ENCODE assay signal across 13 mouse cellular contexts in the genomic region with DNA sequence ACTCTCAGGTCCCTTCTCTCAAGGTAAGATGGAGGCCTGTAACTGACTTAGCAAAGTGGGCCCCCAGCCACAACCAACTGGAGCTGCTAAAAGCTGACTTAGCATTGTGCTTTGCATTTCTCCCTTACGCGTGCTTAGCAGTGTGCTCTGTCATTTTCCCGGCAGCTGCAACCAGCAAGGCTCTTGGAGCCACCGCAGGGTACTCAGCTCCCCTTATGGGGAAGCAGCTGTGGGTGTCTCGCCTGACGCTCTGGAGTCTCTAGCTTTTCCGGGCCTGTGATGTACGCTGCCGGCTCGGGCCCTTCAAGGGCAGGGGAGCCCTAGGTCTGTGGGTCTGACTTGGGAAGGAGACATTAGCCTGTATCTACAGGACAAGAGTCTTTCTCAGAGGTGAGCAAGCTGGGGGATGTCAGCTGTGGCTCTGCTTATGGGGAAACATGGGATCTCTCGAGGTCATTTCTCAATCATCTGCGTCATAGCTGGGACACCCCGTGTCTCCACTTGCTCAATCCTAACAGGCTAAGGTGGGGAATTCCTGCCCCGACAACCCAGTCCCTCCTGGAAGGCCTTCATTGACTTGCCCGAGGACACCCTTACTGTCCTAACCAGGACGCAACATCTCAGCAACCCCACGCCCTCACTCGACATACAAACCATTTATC. TPM values are rescaled to one million over a fixed set of nuclear protein-coding genes. Genes with fewer than 3 reads are reported as not detected.
DNase-seq lines count a peak whose midpoint lies in the region; ATAC-seq and TF ChIP-seq lines count a peak whose summit lies in the region.
"Had no signal": no experiment of that assay in that cellular context is flagged by ENCODE, and none has a peak within 500 bp of the region (broad histone marks: within the 10 kb centered on the region; RNA-seq: fewer than 3 reads in every experiment).

No protein-coding gene starts in this region.

- peaks cover 5% of the 10 kb centered on the region for H3K36me3 ChIP-seq in hindbrain, embryonic 16.5 days (ENCODE audit: control insufficient read depth, insufficient read depth, low read length)
- peaks cover 33% of the 10 kb centered on the region for H3K36me3 ChIP-seq in hindbrain, embryonic 14.5 days (replicated peaks; ENCODE audit: control insufficient read depth, insufficient read depth)
- H3K36me3 ChIP-seq in neural tube, embryonic 11.5 days (ENCODE audit: control insufficient read depth, insufficient read depth, low read length) = 0 out of 2 replicates have a peak, but pooled peaks cover 5% of the 10 kb centered on the region

- no peak overlapping the region for H3K4me3 ChIP-seq in hindbrain, embryonic 16.5 days (ENCODE audit: low read length)
- H3K4me3 ChIP-seq in hindbrain, embryonic 14.5 days (replicated peaks; ENCODE audit: low read length) = no peak overlapping the region
- H3K4me3 ChIP-seq in neural tube, embryonic 11.5 days (ENCODE audit: low read depth, low read length) = no peak overlapping the region
- H3K4me3 ChIP-seq in cerebellum, adult 2 months (replicated peaks; ENCODE audit: insufficient read depth, low read depth, low read length) = no peak overlapping the region

- no peak overlapping the region for H3K27ac ChIP-seq in hindbrain, embryonic 16.5 days (ENCODE audit: low read depth, low read length)
- no peak overlapping the region for H3K27ac ChIP-seq in hindbrain, embryonic 14.5 days
- no peak overlapping the region for H3K27ac ChIP-seq in neural tube, embryonic 11.5 days (ENCODE audit: low read depth, low read length)
- H3K27ac ChIP-seq in cerebellum, adult 2 months (ENCODE audit: insufficient read depth, low read length) = no peak overlapping the region
- H3K27ac ChIP-seq: liver, embryonic 14.5 days had no signal

- 81% methylated on average over 18 of the region's 18 CpGs for whole genome bisulfite sequencing in hindbrain, embryonic 16.5 days
- WGBS in hindbrain, embryonic 14.5 days = 82% methylated on average over 18 of the region's 18 CpGs
- 87% methylated on average over 18 of the region's 18 CpGs for WGBS in neural tube, embryonic 11.5 days
- WGBS in cerebellum, adult 2 months = 82% methylated on average over 18 of the region's 18 CpGs

- TF ChIP-seq POLR2A in cerebellum, adult 2 months (IDR thresholded peaks at IDR 0.05; ENCODE audit: borderline replicate concordance, insufficient read depth, low read length) = no peak

- H3K27me3 ChIP-seq in hindbrain, embryonic 16.5 days (replicated peaks; ENCODE audit: control insufficient read depth, insufficient read depth, low read length) = no peaks in the 10 kb centered on the region
- no peaks in the 10 kb centered on the region for H3K27me3 ChIP-seq in hindbrain, embryonic 14.5 days (ENCODE audit: control insufficient read depth, insufficient read depth, low read length)
- no peaks in the 10 kb centered on the region for H3K27me3 ChIP-seq in neural tube, embryonic 11.5 days (ENCODE audit: control insufficient read depth, insufficient read depth, low read length)
- H3K27me3 ChIP-seq in cerebellum, adult 2 months (ENCODE audit: control insufficient read depth, insufficient read depth, low read length) = no peaks in the 10 kb centered on the region

- no peak for TF ChIP-seq CTCF in cerebellum, adult 2 months (IDR thresholded peaks at IDR 0.05; ENCODE audit: borderline replicate concordance, insufficient read depth, low read depth, low read length)

- no peaks in the 10 kb centered on the region for H3K9me3 ChIP-seq in hindbrain, embryonic 16.5 days (ENCODE audit: control insufficient read depth, low read length)
- H3K9me3 ChIP-seq in hindbrain, embryonic 14.5 days (ENCODE audit: control insufficient read depth, low read length) = peaks cover 5% of the 10 kb centered on the region; the same call in 1 of the 2 replicates
- no peaks in the 10 kb centered on the region for H3K9me3 ChIP-seq in neural tube, embryonic 11.5 days (ENCODE audit: control insufficient read depth, low read length)

- H3K9ac ChIP-seq in hindbrain, embryonic 16.5 days (ENCODE audit: low read depth, low read length) = no peak overlapping the region
- H3K9ac ChIP-seq in hindbrain, embryonic 14.5 days = no peak overlapping the region
- no peak overlapping the region for H3K9ac ChIP-seq in neural tube, embryonic 11.5 days (ENCODE audit: low read length)
- H3K9ac ChIP-seq: liver, embryonic 14.5 days had no signal

- no peak overlapping the region for H3K4me2 ChIP-seq in hindbrain, embryonic 16.5 days (ENCODE audit: low read length)
- no peak overlapping the region for H3K4me2 ChIP-seq in hindbrain, embryonic 14.5 days (replicated peaks)
- no peak overlapping the region for H3K4me2 ChIP-seq in neural tube, embryonic 11.5 days (ENCODE audit: low read depth)
- H3K4me2 ChIP-seq: heart, embryonic 11.5 days had no signal

- no peaks in the 10 kb centered on the region for H3K4me1 ChIP-seq in hindbrain, embryonic 16.5 days (ENCODE audit: control insufficient read depth, insufficient read depth, low read depth, low read length)
- H3K4me1 ChIP-seq in hindbrain, embryonic 14.5 days (replicated peaks; ENCODE audit: control insufficient read depth, insufficient read depth, low read length) = no peaks in the 10 kb centered on the region
- H3K4me1 ChIP-seq in neural tube, embryonic 11.5 days (ENCODE audit: control insufficient read depth, insufficient read depth, low read length) = no peaks in the 10 kb centered on the region
- H3K4me1 ChIP-seq in cerebellum, adult 2 months (ENCODE audit: control insufficient read depth, insufficient read depth, low read length) = no peaks in the 10 kb centered on the region

- ATAC-seq in hindbrain, embryonic 16.5 days = 0 out of 2 replicates have a peak, but pooled peaks have one; percentile 22
- ATAC-seq in hindbrain, embryonic 14.5 days (ENCODE audit: low FRiP score) = no peak
- no peak for ATAC-seq in neural tube, embryonic 11.5 days (ENCODE audit: insufficient read depth, low FRiP score, low TSS enrichment)
- ATAC-seq: midbrain, embryonic 16.5 days had no signal

- no peak for DNase-seq in hindbrain, embryonic 14.5 days (ENCODE audit: low spot score)
- peak; percentile 11 for DNase-seq in neural tube, embryonic 11.5 days (ENCODE audit: low spot score)
- DNase-seq in neural tube, embryonic 10.5 days (ENCODE audit: extremely low spot score, low spot score) = no peak
- peak; percentile 31 for DNase-seq in brain, adult 2 months (ENCODE audit: low read depth, low spot score)
- peak; percentile 75 to 79 for DNase-seq in monocyte, adult 2 months (ENCODE audit: low read depth in 1 of 2, low spot score in 2 of 2)
- DNase-seq in cerebellum, adult 2 months = no peak
- no peak for DNase-seq in cerebellum, postnatal 4 days (ENCODE audit: low spot score in 2 of 2)
- DNase-seq: cerebellum, adult 8-10 months; right cerebral cortex, postnatal 4 days had no signal

RNA-seq across cellular contexts. Expression of gene Prkrip1, which starts 18.4 kb away (rescaled TPM):
- 63.1 and 67.2 TPM in 2 replicates for polyA plus RNA-seq in hindbrain, embryonic 16.5 days (2015; fragmentation: Nextera tagmentation; extraction: Ambion mirVana)
- polyA plus RNA-seq in hindbrain, embryonic 14.5 days (2014; fragmentation: Nextera tagmentation; extraction: Ambion mirVana) = 59.0 and 61.7 TPM in 2 replicates
- 76.5 and 76.8 TPM in 2 replicates for polyA plus RNA-seq in neural tube, embryonic 11.5 days (2014; fragmentation: Nextera tagmentation; extraction: Ambion mirVana)
- polyA plus RNA-seq in cerebellum, adult 2 months (2012; rRNA removed) = 36.2 and 38.0 TPM in 2 replicates

RNA-seq across cellular contexts. Expression of gene Sh2b2, which starts 29.2 kb away (rescaled TPM):
- polyA plus RNA-seq in hindbrain, embryonic 16.5 days (2015; fragmentation: Nextera tagmentation; extraction: Ambion mirVana) = 19.4 and 24.9 TPM in 2 replicates
- polyA plus RNA-seq in hindbrain, embryonic 14.5 days (2014; fragmentation: Nextera tagmentation; extraction: Ambion mirVana) = 24.6 and 24.8 TPM in 2 replicates
- polyA plus RNA-seq in neural tube, embryonic 11.5 days (2014; fragmentation: Nextera tagmentation; extraction: Ambion mirVana) = 16.3 and 17.3 TPM in 2 replicates
- polyA plus RNA-seq in cerebellum, adult 2 months (2012; rRNA removed) = 8.1 and 8.3 TPM in 2 replicates

RNA-seq across cellular contexts. Expression of gene Orai2, which starts 46.6 kb away (rescaled TPM):
- polyA plus RNA-seq in hindbrain, embryonic 16.5 days (2015; fragmentation: Nextera tagmentation; extraction: Ambion mirVana) = 50.1 and 51.0 TPM in 2 replicates
- polyA plus RNA-seq in hindbrain, embryonic 14.5 days (2014; fragmentation: Nextera tagmentation; extraction: Ambion mirVana) = 34.6 and 37.5 TPM in 2 replicates
- 7.6 and 10.6 TPM in 2 replicates for polyA plus RNA-seq in neural tube, embryonic 11.5 days (2014; fragmentation: Nextera tagmentation; extraction: Ambion mirVana)
- 64.9 and 66.9 TPM in 2 replicates for polyA plus RNA-seq in cerebellum, adult 2 months (2012; rRNA removed)

Comparison
In these comparisons a context has a peak if more than half of its experiments do, and no peak if none do; other contexts are left out.
1. DNase-seq: peak in neural tube, embryonic 11.5 days (single experiment), brain, adult 2 months (single experiment) and monocyte, adult 2 months (2 of 2); none in hindbrain, embryonic 14.5 days (single experiment), neural tube, embryonic 10.5 days (single experiment), cerebellum, adult 2 months (0 of 2) and cerebellum, postnatal 4 days (0 of 2).